Mouse (Mus musculus) embryonic fibroblast, embryonic 13.5 days (primary cell): ENCODE results near the gene Naa50.

ENCODE experiments used
- CTCF ChIP-seq: IDR thresholded peaks from 2 replicates; pipeline ENCODE4 v1.5.1; 2011; ENCODE audit warnings: mild to moderate bottlenecking, control low read depth, low read length, moderate library complexity, borderline replicate concordance; ENCODE audit not compliant: insufficient read depth
- POLR2A ChIP-seq: IDR thresholded peaks from 2 replicates; pipeline ENCODE4 v1.6.1; 2011; ENCODE audit warnings: low read depth, mild to moderate bottlenecking, control low read depth, low read length, moderate library complexity

- TF ChIP-seq CTCF, result no peak
- no peak for TF ChIP-seq POLR2A
Observed at GRCm38 (mm10) chr16:44125436-44125835, 14.2 kb upstream of the Naa50 start.
